Mouse (Mus musculus) c-Kit-negative CD71-positive TER-119-positive erythroid progenitor cells, embryonic 14.5 days (primary cell): ENCODE results near the gene Igsf8.

Source experiments
- DNase-seq: peaks from one replicate; pipeline ENCODE4 v3.0.0-alpha.2; 2013; ENCODE audit warnings: low read depth, low spot score

Gene Igsf8

DNA sequence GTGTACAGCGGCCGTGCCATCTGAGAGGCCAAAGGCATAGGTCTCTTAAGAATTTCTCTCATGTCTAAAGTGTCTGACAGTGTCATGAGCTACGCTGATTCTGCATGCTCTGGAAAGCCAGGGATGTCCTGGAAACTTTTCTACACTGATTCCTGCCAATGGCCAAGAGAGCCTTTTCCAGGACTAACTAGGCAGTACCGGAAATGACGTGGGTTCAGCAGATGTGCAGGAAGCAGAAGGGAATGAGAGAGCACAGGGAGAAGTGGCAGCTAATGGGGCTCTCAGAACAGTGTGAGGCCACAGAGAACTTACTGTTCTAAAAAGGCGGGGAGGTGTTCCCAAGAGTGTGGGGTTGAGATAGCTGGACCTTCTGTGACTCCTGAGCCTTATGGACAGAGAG lies 11.9 kb downstream of the Igsf8 start:
- no peak for DNase-seq

DNA sequence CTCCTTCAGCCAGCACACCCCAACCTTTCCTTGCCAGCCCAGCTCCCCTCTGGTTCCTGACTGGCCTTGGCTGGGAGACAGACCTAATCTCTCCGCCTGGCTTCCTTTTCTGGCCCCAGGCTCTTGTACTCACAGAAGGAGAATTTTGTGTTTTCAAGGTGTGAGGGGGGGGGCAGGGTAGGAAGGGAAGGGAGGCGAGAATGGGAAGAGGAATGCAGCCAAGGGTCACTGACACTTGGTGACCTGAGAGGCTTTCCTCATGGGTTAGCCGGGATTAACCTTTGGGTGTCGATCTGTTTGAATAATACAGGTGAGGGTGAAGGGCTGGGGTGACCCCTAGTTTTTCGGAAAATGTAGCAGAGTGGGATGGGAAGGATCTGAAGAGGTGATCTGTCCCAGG lies 12.7 kb downstream of the Igsf8 start:
- no peak for DNase-seq

DNA sequence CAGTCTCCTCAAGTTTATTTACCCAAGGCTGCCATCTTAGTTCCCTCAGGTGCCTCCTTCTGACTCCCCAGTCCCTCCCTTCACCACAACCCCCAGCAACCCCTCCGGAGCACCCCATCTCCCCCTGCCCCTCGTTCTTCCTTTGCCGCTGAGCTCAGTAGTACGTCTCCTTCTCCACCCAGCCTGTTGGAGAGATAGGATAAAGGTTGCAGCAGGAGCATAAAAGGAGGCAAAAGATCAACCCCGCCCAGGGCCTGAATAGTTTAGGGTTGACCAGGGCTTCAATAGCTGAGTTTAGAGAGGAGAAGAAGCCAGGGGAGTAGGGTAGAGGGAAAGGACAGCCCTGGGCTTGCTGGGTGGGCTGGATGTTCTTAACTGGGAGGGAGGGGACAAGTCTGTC lies 13.1 kb downstream of the Igsf8 start:
- no peak for DNase-seq

DNA sequence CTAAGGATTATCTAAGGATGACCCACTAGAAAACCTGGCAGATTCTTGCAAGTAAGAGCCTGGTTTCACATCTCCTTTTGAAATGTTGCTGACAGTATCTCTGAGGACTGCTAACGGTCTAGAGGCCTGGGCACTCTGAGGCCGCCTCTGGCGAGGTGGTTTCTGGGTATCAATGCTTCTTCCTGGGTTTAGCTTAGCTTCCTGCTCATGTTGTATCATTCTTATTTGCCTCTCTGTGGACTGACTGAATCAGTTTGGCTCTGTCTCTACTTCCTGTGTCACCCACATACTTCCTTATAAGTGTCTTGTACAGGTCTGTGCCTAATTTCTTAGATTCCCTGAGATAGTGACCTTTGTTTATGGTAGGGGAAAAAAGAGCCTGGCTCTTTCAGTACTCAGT lies 15.7 kb downstream of the Igsf8 start:
- no peak for DNase-seq

DNA sequence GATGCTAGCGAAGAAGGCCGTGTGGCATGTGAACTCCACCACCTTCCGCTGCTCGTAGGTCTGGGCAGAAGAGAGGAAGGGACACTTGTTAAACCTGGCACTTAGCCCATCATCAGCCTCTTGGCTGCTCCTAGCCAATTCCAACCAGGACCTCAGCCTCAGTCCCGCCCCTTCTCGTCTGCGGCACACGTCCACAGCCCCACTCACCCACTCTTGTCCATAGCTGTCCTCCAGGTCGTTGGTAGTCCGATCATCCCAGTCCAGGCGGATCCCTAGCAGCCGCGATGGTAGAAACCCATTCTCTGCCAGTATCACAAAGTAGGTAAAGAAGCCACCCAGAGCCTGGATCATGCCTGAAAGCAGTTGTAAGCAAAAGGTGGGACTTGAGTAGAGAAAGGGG lies 16.9 kb downstream of the Igsf8 start:
- DNase-seq = no peak

DNA sequence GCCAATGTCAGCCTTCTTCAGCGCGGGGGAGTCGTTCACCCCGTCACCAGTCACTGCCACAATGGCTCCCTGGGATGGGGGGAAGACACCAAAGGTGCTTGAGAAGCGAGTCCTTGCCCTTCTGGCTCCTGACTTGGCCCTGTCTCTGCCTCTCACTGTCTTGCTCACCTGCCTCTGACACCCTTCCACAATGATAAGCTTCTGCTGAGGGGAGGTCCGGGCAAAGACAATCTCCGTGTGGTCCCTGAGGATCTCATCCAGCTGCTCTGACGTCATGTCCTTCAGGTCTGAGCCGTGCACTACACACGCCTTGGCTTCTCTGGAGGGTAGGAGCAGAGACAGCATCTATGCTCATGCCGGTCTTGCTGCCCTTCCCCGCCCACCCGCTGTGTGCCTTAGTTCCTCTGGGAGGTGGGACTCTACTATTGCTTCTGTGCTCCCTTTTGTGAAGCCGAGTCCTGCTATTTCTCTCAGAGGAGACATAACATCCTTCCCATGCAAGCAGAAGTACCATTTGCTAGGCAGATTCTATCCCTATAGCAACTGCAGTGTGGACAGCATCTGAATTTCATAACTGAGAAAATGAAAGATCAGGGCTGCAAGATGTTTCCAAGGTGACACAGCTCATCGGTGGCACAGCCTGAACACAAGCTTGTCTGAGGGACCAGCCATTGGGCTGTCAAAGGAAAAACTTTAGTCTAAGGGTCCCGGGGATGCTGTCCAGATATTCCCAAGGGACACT lies 18.5 kb downstream of the Igsf8 start:
- no peak for DNase-seq

DNA sequence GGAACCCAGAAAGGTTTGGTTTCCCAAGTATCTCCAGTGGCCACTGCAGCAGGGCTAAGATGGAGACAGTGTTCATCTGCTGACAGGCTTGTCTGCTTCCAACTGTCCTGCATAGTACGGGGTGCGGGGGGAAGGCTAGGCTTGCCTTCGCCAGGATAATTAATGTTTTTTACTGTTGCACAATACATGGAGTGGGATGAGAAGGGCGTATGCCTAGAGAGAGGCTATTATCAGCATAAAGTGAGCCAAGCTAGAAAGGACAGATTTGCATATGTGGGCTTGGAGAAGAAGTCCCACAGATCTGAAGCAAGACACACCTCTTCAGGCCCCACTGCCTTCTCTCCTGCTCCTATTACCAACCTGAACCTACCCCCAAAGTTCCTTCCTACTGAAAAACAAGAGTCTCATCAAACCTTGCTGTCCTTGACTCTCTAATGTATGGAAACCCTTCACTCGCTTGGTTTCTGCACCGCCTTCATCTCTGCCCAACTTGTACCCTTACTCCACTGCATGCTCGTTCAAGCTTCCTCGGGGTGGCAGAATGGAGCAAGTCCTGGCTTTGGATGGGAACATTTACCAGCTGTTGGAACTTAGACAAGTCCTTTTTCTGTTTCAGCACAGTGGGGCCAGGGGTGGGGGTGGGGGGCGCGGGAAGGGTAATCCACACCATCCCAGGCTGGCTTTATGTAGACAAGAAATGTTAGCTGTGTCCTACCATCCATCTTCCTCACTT lies 20.2 kb downstream of the Igsf8 start:
- no peak for DNase-seq

DNA sequence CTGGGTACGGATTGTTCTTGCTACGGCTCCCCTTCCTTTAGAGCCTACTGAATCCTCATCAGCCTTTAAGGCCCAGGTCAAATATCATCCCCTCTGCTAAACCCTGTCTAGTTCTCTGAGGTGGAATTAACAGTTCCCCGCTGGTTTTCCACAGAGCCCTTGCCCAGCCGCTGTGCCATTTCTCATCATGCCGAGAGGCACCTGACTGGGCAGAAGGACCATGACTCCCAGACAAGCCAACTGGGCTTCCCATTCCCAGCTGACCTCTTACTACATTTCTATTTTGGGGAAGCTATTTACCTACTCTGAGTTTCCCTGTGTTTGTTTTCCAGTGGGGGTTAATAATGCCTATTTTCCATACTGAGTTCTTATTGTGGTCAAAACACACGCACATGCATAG lies 21.6 kb downstream of the Igsf8 start:
- DNase-seq = no peak

DNA sequence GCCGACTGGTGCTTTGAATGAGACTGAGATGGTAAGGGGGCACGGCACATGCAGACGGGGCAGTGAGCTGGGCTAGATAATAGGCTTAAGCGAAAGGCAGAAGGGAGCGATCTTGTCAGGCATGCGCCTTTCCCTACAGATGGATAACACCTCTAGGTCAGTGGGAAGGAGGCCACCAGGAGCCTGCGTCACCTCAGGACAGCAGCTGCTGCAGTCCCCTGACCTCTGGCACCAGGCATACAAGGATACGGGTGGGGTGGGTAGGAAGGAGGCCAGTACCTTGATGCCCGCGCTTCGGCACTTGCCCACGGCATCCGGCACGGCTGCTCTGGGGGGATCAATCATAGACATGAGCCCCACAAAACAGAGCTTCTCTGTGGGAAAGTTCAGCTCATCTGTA lies 22.8 kb downstream of the Igsf8 start:
- DNase-seq = no peak

DNA sequence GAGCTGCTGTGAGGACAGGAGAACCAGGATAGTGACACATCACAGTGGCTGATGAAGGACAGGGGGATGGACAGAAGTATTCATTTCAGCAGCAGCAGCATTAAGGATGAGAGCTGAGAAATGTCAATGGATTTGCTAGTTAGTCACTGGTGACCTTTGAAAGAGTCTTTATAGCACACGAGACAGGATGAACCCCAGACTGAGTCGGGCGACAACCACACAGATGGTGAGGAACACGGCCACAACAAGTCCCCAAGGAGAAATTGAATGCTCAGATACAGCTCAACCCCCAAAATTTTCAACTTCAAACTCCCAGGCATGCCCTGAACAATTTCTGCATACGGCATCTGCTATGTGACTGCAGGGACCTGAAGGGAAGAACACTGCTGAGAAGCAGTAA lies 25.3 kb downstream of the Igsf8 start:
- no peak for DNase-seq

DNA sequence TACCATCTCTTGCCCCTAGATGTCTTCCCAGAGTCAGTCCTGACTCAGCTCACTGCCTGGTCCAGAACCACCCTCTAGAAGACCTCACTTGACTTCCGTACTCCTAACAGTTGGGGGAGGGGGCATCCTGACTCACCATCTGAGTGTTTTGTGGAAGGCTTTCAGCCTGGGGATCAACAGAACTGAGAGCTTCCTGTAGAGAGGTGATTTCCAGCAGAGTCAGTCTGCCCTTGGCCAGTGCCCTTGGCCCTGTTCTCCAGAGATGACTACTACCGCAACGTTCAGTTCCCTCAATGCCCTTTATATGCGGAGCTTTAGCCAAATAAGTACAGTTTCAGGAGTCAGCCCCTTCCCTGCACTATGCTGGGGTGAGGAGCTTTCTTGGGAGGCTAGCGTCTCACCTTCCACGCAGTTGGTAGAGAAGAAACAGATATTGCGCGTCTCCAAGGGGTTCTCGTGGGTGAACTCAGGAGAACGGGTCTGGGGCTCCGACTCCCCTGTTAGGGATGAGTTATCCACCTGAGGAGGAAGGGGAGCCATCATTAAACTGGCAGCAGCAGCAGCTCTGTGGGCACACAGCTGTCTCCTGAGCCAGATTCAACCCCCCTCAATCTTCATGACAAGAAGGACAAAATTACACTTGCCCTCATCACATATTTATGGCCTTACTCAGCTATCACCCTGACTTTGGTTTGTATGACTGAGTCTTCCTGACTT lies 27.6 kb downstream of the Igsf8 start:
- no peak for DNase-seq

DNA sequence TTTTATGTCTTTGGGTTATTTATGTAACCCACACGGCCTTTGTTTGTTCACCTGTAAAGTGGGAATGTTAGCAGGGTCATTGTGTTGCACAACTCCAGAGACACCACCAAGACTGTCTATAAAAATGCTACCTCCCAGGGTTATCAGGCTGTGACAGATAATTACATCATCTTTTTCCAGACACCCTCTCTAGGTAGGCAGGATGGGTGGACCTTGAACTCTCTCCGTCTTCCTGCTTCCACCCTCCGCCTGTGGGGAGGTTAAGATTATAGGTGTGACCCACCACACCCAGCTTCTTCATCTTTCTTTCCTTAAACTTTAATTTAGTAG lies 28.1 kb downstream of the Igsf8 start:
- DNase-seq = no peak

DNA sequence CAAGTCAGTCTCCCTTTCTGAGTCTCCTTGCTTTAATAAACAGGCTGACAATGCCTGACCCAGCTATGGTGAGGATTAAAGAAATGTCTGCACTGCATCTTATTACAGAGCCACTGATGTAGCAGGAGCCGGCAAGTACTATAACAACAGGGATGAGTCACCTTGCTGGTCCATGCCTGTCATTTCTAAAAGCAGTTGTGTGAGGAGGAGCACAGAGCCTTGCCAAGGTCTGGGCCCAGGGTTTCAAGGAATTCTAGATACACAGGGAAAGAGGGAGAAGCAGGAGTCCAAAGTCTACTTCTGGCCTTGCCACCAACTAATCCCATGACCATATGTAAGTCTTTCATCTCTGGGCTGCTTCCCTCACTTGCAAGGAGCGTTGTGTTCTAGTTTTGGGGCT lies 31.4 kb downstream of the Igsf8 start:
- no peak for DNase-seq

DNA sequence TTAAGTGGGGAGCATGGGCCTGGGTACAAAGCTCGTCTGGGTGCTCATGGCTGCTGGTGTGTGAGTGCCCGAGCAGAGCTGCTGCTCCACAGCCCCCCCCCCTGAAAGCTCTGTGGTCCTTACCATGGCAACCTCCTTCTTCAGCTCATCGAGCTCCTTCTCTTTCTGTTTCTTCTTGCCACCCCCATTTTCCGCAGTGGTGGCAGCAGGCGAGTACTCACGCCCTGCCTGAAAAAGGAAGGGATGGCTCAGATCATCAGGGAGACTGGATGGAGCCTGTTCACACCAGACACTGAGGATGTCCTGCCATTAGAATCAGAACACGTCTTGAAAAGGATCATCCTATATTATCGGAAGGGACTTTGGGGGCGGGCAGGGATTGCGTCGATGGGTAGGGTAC lies 32.0 kb downstream of the Igsf8 start:
- no peak for DNase-seq

DNA sequence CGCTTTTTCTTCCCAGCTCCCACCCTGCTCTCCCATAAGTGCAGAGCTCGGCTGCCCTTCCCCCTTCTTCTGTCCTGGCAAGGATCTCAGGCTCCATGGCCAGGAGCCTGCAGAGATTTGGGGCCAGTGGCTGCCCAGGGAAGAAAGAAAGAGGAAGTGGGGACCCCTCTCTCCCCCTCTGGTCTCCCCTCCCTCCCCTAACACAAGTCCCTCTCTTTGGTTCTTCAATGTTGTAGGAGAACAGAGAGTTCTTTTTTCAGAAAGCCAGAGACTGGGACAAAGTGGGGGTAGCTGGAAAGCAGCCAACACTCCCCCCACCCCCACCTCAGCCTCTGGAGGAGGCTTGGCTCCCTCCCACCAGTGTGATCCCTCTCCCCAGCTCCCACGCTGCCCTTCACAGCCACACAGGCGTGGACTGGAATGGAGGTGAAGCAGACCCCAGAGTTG lies 34.3 kb downstream of the Igsf8 start:
- DNase-seq = no peak

DNA sequence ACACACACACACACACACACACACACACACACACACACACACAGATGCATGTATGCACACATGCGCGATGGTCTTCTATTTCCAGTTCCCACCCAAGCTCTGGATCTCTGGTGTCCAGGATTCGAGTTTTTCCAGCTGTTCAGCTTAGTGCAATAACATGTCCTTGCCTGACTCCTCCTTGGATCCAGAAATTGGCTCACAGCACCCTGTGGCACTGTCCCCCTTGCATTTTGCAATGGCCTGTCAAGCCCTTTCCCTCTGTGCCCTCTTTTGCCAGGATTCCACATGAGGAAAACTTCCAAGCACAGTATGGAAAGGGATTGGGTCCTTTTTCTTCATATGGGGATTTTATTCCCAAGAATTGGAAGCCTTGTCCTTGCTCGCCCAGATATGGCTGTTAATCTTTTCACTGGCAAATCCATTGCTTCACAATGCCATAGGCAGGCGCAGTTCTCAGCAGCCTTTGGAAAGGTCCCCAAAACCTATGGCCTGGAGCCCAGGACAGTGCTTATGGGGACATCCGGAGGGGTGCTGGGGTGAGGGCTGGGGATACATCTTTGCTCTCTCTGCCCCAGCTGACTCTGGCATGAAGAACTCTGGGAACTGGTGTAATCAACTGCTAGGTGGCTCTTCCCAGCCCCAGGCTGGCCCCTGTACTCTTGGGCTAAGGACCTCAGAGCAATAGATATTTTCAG lies 35.5 kb downstream of the Igsf8 start:
- DNase-seq = no peak

DNA sequence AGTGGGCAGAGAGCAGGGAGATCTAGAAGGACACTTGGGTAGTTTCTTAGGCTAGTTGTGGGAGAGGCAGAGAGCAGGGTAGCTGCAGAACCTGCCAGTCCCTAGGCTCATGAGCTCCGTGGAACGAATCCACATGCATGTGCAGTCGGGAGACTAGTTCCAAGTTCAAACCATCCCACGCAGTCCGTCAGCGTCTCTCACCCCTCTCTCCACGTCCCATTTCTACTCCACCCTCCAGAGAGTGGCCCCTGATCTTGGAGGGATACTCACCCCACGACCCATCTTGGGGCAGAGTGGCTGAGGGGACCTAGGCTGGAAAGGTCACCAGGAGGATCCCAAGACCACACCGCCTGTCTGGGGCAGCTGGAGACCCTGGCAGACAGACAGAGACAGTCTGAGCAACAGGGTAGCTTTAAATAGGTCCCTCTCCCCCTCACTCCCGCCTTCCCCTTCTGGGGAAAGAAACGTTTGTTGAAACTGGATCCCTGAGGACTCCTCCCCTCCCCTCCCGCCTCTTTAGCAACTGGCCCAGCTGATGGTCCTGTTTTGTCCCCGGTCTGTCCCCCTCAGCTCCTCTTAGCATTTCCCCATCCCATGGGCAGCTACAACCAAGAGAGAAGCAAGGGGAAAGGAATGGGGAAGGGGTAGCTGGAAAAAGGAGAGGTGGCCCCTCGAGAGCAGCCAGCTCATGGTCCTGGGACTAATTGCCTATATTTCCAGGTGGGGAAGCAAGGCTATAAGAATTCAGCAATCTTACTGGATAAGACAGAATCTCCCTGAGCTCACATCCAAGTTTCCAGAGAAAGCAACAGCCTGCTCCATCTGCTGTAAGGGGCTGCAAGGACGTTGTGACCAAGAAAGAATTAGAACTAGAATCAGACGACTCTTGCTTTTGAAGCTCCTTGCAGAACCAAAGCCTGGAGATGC lies 36.4 kb downstream of the Igsf8 start, which contains the start of gene Atp1a2:
TSS of gene Atp1a2 (minus strand) at position 454 of the 927 bp plus-strand sequence.
- DNase-seq = no peak

DNA sequence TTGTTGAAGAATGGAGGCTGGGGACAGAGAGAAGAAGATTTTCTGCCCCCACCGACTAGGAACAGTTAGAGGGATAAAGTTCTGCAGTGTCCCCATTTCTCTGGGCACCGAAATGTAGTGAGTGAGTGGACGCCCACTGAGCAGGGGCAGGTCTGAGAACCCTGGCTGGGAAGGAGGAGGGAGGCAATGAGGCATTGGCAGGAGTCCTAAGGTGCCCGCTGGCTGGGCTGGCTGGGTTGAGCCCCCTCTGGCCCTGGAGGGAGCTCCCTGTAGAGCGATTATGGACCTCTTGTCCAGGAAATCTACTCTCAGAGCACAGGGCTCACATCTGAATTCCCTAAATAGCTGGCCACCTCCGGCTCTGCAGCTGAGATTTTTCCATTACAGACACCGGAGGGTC lies 38.1 kb downstream of the Igsf8 start:
- no peak for DNase-seq

DNA sequence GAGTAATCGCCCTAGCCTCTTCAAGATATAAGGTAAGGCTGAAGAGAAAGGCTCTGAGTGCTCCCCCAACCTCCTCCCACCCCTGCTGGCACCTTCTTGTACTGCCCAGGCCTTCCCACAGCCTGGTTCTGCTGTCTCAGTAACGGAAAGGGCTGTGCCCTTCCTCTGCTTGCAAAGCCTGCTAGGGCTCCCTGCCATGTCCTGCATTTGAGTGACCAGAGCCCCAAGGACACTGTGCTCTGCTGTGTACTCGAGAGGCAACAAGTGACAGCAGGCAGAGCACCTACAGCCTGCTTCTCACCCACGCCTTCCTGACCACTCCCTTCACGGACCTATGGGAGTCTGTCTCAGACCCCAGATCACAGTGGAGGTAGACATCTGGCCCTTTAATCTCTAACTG lies 38.8 kb downstream of the Igsf8 start:
- DNase-seq = no peak

DNA sequence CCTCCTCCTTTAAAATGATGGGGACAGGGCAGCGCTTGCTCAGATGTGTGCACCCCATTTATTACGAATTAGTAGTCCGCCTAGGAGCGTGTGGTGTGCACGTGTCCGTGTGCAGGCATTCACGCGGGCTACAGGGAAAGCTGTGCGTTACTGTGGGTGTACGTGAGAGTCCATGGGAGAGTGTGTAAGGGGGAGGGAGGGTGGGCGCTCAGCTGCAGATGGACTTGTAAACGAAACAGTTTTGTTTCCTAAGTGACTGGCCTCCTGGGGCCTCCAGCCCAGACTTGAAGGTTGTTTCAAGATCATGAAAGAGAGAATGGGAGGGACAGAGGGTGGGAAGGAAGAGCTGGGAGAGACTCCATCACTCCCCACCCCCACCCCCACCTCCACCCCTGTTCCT lies 39.7 kb downstream of the Igsf8 start:
- DNase-seq = no peak

DNA sequence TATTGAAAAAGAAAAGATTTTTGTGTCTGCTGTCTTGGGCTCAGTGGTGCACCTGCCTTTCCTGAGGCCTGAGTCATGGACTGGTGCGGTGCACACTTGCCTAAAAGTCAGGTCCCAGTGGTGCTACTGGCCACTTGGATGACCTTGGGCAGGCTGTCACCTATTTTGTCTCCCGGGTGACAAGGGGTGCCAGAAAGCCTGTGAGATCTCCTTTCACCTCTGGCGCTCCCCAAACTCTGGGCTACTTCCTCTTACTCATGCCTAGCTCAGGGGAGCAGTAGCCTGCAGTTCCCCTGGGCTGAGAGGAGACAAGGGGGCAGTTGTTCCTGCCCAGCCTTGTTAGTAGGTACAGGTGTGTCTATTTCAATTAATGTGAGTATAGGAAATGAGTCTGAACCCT lies 40.9 kb downstream of the Igsf8 start:
- no peak for DNase-seq
